Mouse (Mus musculus) spleen, postnatal 4 days (tissue): ENCODE results near the gene Lax1.

Experiments
- DNase-seq, 2 experiments: peaks; one replicate each; pipeline ENCODE4 v3.0.0; 2022; ENCODE audit warnings: low spot score in 2 of 2

Gene Lax1

DNA sequence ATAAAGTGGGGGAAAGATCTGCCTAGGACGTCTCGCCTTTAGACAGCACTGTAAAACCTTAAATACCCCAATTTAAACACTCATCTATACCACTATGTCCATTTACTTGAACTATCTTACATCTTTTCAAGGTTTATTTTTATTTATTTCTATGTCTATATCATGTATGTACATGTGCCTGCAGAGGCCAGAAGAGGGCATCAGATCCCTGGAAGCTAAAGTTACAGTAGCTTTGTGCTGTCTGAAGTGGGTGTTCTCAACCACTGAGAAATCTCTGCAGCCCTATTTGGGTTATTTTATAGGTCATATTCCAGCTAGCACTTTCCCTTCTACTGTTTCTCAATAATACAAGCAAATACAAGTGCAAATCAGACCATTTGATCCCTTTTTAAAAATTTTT is 57.7 kb downstream of the Lax1 start:
- no peak for DNase-seq
